Mouse (Mus musculus): Measurements from ENCODE around the gene Pdyn. TPM values are rescaled to one million over a fixed set of nuclear protein-coding genes. Genes with fewer than 3 reads are reported as not detected.

The Pdyn gene
- polyA plus RNA-seq, 1 experiment: not detected

DNA sequence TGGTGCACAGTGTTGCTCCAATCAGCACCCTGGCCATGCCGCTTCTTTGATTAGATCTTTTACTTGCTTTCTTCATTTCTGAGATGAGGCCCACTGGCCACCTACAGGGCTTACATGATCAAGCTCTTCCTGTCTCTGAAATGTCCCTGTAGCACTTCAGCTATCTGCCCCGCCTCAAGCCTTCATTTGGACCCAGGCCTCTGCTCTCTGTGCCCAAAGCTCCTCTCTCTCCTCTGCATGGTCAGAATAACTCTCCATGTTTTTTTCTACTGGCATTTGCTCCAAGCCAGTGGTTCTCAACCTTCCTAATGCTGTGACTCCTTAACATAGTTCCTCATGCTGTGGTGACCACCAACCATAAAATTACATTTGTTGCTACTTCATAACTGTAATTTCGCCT is 19.4 kb downstream of the Pdyn start:
- Histone ChIP-seq H3K4me3 (ENCODE audit: control insufficient read depth, low read depth, low read length) (no peak overlapping the region), H3K36me3 (ENCODE audit: control insufficient read depth, insufficient read depth, low read length) (no peaks in the 10 kb centered on the region), H3K4me1 (ENCODE audit: control insufficient read depth, insufficient read depth, low read length) (peaks cover 5% of the 10 kb centered on the region), H3K27me3 (ENCODE audit: control insufficient read depth, insufficient read depth, low read length) (no peaks in the 10 kb centered on the region), H3K27ac (ENCODE audit: control insufficient read depth, insufficient read depth, low read depth, low read length) (no peak overlapping the region)
- TF ChIP-seq CTCF (IDR thresholded peaks at IDR 0.05; ENCODE audit: control insufficient read depth, insufficient read depth, insufficient replicate concordance, low read depth, low read length) (no peak), POLR2A (IDR thresholded peaks at IDR 0.05; ENCODE audit: control insufficient read depth, low read depth, low read length) (no peak)

DNA sequence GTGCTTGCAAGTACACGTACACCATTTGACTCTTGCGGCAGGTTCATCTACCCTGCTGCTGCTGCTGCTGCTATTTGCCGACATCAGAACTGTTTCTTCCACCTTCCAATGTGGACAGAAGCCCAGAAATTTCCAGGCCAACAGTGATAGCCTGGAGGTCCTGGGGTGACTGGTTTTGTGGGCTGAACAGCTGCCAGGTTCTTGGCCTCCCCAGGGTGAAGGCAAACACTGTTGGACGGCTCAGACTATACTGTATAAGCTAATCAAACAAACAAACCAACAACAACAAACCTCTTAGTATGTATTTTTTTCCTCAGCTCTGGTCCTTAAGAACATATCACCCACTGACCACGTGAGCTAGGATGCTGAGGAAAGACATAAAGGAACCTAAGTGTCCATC is 20.6 kb downstream of the Pdyn start:
- peaks cover 6% of the 10 kb centered on the region for H3K4me1 ChIP-seq (ENCODE audit: control insufficient read depth, insufficient read depth, low read length)
- H3K4me3 ChIP-seq (ENCODE audit: control insufficient read depth, low read depth, low read length): no peak overlapping the region
- H3K27ac ChIP-seq (ENCODE audit: control insufficient read depth, insufficient read depth, low read depth, low read length): no peak overlapping the region
- H3K27me3 ChIP-seq (ENCODE audit: control insufficient read depth, insufficient read depth, low read length): no peaks in the 10 kb centered on the region
- no peaks in the 10 kb centered on the region for H3K36me3 ChIP-seq (ENCODE audit: control insufficient read depth, insufficient read depth, low read length)
- no peak for TF ChIP-seq POLR2A (IDR thresholded peaks at IDR 0.05; ENCODE audit: control insufficient read depth, low read depth, low read length)
- no peak for TF ChIP-seq CTCF (IDR thresholded peaks at IDR 0.05; ENCODE audit: control insufficient read depth, insufficient read depth, insufficient replicate concordance, low read depth, low read length)

DNA sequence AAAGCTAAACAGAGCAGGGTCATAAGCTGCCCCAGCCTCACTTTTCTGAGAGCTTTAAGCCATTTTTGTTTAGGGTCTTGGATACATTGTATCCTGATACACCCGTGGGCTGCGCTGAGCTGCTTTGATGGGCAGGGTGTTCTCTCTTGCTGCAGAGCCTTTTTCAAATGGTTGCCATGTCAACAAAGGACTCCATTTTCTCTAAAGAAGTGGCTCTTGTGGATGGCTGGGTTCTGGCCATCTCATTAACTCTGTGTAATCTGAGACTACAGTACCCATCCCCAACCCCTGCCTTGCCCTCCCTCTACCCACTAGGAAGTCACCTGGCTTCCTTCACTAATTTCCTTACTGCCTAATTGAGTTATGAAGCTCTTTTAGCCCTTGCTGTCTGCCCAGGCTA is 22.0 kb downstream of the Pdyn start:
- H3K27ac ChIP-seq (ENCODE audit: control insufficient read depth, insufficient read depth, low read depth, low read length): no peak overlapping the region
- H3K4me1 ChIP-seq (ENCODE audit: control insufficient read depth, insufficient read depth, low read length): peaks cover 6% of the 10 kb centered on the region
- H3K27me3 ChIP-seq (ENCODE audit: control insufficient read depth, insufficient read depth, low read length): no peaks in the 10 kb centered on the region
- no peaks in the 10 kb centered on the region for H3K36me3 ChIP-seq (ENCODE audit: control insufficient read depth, insufficient read depth, low read length)
- H3K4me3 ChIP-seq (ENCODE audit: control insufficient read depth, low read depth, low read length): no peak overlapping the region
- TF ChIP-seq POLR2A (IDR thresholded peaks at IDR 0.05; ENCODE audit: control insufficient read depth, low read depth, low read length) (no peak), CTCF (IDR thresholded peaks at IDR 0.05; ENCODE audit: control insufficient read depth, insufficient read depth, insufficient replicate concordance, low read depth, low read length) (no peak)

DNA sequence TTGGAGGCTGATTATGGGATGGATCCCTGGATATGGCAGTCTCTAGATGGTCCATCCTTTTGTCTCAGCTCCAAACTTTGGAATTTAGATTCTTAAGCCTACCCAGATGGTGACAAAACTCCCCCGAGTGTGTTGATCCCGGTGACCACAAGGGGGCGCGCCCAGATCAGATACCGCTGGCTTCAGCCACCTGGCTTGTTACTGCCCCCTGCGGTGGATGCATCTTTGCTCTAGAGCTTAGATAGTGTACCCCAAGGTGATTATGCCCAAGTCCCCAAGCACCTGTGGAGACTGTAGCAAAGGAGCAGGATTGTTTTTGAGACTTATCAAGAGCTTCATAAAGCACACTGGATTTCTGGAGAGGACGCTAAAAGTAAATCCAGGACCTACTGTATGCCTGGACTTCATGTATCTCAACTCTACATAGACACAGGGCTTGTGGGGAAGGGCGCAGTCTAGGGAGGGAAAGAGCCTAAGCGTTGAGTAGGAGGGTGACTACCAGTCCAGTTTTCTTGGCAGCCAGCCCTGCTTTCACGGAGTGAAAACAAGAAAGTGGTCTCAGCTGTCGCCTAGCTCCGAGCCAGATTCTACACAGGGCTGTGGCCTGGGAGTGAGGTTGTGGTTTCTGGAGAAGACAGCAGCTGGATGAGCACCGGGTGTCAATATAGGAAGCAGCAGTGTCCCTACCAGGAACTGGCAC is 24.6 kb downstream of the Pdyn start:
- Histone ChIP-seq H3K36me3 (ENCODE audit: control insufficient read depth, insufficient read depth, low read length) (no peaks in the 10 kb centered on the region), H3K4me1 (ENCODE audit: control insufficient read depth, insufficient read depth, low read length) (peaks cover 6% of the 10 kb centered on the region), H3K4me3 (ENCODE audit: control insufficient read depth, low read depth, low read length) (no peak overlapping the region), H3K27me3 (ENCODE audit: control insufficient read depth, insufficient read depth, low read length) (no peaks in the 10 kb centered on the region), H3K27ac (ENCODE audit: control insufficient read depth, insufficient read depth, low read depth, low read length) (no peak overlapping the region)
- TF ChIP-seq POLR2A (IDR thresholded peaks at IDR 0.05; ENCODE audit: control insufficient read depth, low read depth, low read length) (no peak), CTCF (IDR thresholded peaks at IDR 0.05; ENCODE audit: control insufficient read depth, insufficient read depth, insufficient replicate concordance, low read depth, low read length) (peak; percentile 95)

DNA sequence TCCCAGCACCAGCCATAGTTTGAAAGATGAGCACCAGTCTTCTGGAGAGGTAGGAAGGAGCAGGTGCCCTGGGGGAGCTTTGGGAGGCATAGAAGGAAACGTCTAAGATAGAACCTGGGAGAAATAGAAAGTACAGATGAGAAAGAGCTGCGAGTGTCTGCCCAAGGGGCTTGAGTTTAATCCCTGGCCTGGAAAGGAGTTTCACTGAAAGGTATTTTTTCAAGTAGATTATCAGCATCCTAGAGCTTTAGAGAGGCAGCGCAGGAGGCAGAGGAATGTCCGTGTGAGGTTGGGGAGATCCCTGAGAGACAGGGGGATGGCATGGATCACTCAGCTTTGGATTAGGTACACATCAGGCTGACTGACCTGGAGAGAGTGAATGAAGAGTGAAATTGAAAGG is 27.7 kb downstream of the Pdyn start:
- H3K36me3 ChIP-seq (ENCODE audit: control insufficient read depth, insufficient read depth, low read length): no peaks in the 10 kb centered on the region
- H3K4me1 ChIP-seq (ENCODE audit: control insufficient read depth, insufficient read depth, low read length): peaks cover 3% of the 10 kb centered on the region
- H3K4me3 ChIP-seq (ENCODE audit: control insufficient read depth, low read depth, low read length): no peak overlapping the region
- H3K27ac ChIP-seq (ENCODE audit: control insufficient read depth, insufficient read depth, low read depth, low read length): no peak overlapping the region
- H3K27me3 ChIP-seq (ENCODE audit: control insufficient read depth, insufficient read depth, low read length): no peaks in the 10 kb centered on the region
- no peak for TF ChIP-seq POLR2A (IDR thresholded peaks at IDR 0.05; ENCODE audit: control insufficient read depth, low read depth, low read length)
- TF ChIP-seq CTCF (IDR thresholded peaks at IDR 0.05; ENCODE audit: control insufficient read depth, insufficient read depth, insufficient replicate concordance, low read depth, low read length): no peak

DNA sequence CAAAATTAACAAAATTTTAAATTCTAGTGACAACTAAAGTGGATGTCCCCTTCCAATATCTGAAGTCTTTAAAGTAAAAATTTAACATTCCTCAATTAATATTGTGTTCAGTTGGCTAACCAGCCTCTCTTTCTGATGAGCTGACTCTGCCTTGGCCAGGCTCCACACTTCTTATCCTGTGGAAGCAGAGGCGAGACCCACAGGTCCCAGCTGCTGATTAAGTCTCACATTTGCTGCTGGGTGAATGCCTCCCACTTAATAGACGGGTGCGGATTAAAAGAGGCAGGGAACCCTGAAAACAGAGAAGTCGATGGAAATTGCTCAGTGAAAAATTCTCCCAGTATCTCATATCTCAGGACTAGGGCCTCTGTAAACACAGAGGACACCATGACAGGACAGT is 37.2 kb downstream of the Pdyn start:
- TF ChIP-seq POLR2A (IDR thresholded peaks at IDR 0.05; ENCODE audit: control insufficient read depth, low read depth, low read length): no peak
- TF ChIP-seq CTCF (IDR thresholded peaks at IDR 0.05; ENCODE audit: control insufficient read depth, insufficient read depth, insufficient replicate concordance, low read depth, low read length): no peak
- Histone ChIP-seq H3K36me3 (ENCODE audit: control insufficient read depth, insufficient read depth, low read length) (no peaks in the 10 kb centered on the region), H3K27ac (ENCODE audit: control insufficient read depth, insufficient read depth, low read depth, low read length) (no peak overlapping the region), H3K27me3 (ENCODE audit: control insufficient read depth, insufficient read depth, low read length) (no peaks in the 10 kb centered on the region), H3K4me1 (ENCODE audit: control insufficient read depth, insufficient read depth, low read length) (no peaks in the 10 kb centered on the region), H3K4me3 (ENCODE audit: control insufficient read depth, low read depth, low read length) (no peak overlapping the region)

DNA sequence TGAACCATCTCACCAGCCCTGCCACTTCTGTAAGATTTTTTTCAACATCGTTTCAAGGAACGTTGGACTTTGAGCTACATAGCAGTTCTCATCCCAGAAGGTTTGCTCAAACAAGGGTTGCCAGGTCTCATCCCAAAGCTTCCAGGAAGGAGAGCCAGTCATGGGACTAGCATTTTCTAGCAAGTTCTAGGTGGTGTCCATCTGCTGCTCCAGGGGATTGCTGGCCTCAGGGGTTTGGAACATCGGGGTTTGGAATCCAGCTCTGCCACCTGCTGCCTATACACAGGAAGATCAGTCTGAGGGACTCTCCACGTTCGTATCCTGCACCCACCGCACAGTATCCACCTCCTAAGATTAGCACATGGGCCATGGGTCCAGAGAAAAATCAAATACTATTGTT is 39.6 kb downstream of the Pdyn start:
- no peaks in the 10 kb centered on the region for H3K4me1 ChIP-seq (ENCODE audit: control insufficient read depth, insufficient read depth, low read length)
- no peaks in the 10 kb centered on the region for H3K36me3 ChIP-seq (ENCODE audit: control insufficient read depth, insufficient read depth, low read length)
- H3K27me3 ChIP-seq (ENCODE audit: control insufficient read depth, insufficient read depth, low read length): no peaks in the 10 kb centered on the region
- no peak overlapping the region for H3K27ac ChIP-seq (ENCODE audit: control insufficient read depth, insufficient read depth, low read depth, low read length)
- TF ChIP-seq CTCF (IDR thresholded peaks at IDR 0.05; ENCODE audit: control insufficient read depth, insufficient read depth, insufficient replicate concordance, low read depth, low read length): 0 out of 2 replicates have a peak, but pooled peaks have one; percentile 11
- TF ChIP-seq POLR2A (IDR thresholded peaks at IDR 0.05; ENCODE audit: control insufficient read depth, low read depth, low read length): no peak
- no peak overlapping the region for H3K4me3 ChIP-seq (ENCODE audit: control insufficient read depth, low read depth, low read length)

Measured in testis, adult 2 months (tissue).